Mouse (Mus musculus) layer of hippocampus, postnatal 10 days (tissue): ENCODE measurements around the gene Pdp2. TPM values are rescaled to one million over a fixed set of nuclear protein-coding genes. Genes with fewer than 3 reads are reported as not detected.
"Not testable (repeated sequence)": the region's sequence is repeated elsewhere in the genome, so short reads cannot be mapped to it uniquely, and the experiment has no call there.

Source experiments
- DNase-seq, 2 experiments: peaks; one replicate each; pipeline ENCODE4 v3.0.0; 2021; ENCODE audit warnings: low spot score in 2 of 2
- long read RNA-seq: library from polyadenylated mRNA; stranded (forward); transcript quantifications from one replicate; pipeline ENCODE4 v2.0.0, GENCODE M21; 2023
- total RNA-seq, 2 experiments: library from RNA; stranded (reverse); gene quantifications; 2 replicates each; pipeline ENCODE4 v1.2.3; 2021

Gene Pdp2
- 1 to 10 TPM; 9.0 to 9.2 TPM for total RNA-seq
- long read RNA-seq, full-length matches to known transcripts, result 1 of 1 reads
- long read RNA-seq, partial matches to known transcripts, result 0 of 1 reads
- long read RNA-seq, other reads (novel, unspliced or antisense), result 0 of 1 reads

DNA sequence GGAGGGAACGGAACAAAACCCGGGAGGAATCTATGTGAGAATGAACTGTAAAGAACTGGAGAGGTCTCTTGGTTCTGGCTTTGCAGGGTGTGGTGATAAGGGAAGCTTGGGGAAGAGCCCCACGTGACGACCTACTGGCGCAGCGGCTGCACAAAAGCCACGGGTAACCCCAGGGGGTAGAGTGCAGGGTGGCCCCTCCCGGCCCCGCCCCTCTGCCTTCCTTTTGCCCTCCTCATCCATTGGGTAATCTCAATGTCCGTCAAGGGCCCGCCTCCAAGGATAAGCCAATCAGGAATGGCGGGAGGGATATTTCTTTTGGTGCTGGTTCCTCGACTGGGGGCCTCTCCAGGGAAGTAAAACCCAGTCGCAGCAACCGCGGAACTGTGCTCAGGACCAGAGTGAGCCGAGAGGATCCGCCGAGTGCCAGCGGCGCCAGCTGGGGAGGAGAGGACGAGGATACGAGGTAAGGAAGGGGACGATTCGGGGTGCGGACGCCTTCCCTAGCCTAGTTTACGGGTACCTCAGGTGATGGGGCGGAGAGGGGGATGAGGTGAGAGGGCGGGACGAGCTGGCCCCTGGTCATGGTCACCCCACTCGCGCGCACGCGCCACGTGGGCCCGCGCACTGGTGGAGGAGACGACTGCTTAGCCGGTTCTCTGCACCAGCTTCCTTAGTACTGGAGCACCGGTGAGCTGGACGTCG lies at the start of gene Pdp2:
Gene Pdp2 (plus strand): TSS at position 319 of the 702 bp plus-strand sequence.
- DNase-seq, result peak; percentile 93

DNA sequence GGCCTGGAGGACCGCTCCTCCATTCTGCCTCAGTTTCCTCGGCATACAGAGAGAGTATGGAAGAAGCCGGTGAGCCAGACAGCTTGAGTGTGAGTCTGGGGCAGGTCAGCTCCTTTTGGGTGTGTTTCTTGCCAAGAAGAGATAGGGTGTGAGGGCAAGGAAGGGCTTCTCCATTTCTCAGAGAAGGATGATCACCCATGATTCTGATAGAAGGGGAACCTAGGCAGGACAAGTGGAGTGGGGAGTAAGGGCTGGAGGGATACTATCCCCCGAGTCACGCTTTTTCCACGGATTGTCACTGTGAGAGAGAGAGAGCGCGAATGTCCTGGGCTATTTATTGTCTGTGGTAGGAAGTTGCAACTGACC lies 49.8 kb upstream of the Pdp2 start:
- DNase-seq, result no peak

GRCm38 (mm10) chr8:104542160-104542559 lies 49.1 kb upstream of the Pdp2 start:
- DNase-seq, result peak; percentile 34 to 40

DNA sequence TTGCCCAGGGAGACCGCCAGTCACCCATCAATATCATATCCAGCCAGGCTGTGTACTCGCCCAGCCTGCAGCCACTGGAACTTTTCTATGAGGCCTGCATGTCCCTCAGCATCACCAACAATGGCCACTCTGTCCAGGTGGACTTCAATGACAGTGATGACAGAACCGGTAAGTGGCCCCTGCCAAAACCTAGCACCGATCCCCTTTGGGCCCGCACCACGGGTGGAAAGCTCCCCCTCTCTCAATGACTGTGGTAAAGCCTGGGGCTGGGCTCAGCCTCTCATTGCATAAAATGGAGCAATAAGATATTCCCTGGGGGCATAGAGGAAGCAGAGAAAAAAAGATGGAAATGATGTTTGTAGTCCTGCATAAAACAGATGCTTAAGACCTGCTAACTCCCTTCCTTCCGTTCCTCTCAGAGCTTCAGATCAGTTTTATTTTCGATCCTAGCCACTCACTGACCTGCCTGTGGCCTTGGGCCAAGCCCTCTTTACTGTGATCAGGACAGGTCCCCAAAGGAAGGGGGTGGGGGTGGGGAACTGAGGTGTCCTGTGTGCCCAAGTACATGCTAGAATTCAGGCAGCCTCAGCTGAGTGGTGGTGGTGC lies 47.7 kb upstream of the Pdp2 start:
- no peak for DNase-seq

DNA sequence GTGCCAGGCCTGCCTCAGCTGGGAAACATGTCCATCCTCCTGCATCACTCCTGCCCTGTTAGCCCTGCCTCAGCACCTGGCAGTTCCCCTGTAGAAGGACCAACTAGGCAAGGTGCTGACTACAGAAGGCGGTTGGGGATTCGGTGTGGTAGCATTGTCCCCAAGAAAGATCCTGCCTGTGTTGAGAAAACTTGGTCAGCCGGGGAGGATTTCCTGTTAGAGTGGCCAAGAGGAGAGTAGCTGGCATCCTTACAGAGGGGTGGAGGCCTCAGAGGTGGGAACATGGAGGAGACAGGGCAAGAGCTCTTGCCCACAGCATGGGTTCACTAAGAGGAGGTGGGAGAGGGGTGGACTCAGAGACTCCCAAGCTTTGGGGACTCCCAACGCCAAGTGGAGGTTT lies 36.1 kb upstream of the Pdp2 start:
- DNase-seq, result no peak

DNA sequence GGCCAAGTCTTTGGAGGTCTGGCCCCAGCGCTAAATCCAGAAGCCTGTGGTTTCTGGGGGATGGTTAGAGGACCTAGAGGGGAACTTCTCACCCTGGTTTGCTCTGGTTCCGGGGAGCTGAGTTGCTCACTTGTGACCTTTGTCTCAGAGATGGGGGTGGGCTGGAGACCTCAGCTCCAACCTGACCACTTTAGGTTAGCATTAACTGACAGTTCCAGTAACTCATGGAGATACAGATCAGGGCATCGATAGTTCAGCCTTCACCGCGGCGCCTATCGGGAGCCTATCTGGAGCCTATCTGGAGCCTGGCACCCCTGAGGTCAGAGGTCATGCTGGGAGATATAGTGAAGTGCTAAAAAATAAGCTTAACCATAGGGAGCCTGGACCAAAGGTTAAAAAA lies 34.0 kb upstream of the Pdp2 start:
- no peak for DNase-seq

- DNase-seq, result no peak
Observed at GRCm38 (mm10) chr8:104560731-104561130, 30.5 kb upstream of the Pdp2 start.

DNA sequence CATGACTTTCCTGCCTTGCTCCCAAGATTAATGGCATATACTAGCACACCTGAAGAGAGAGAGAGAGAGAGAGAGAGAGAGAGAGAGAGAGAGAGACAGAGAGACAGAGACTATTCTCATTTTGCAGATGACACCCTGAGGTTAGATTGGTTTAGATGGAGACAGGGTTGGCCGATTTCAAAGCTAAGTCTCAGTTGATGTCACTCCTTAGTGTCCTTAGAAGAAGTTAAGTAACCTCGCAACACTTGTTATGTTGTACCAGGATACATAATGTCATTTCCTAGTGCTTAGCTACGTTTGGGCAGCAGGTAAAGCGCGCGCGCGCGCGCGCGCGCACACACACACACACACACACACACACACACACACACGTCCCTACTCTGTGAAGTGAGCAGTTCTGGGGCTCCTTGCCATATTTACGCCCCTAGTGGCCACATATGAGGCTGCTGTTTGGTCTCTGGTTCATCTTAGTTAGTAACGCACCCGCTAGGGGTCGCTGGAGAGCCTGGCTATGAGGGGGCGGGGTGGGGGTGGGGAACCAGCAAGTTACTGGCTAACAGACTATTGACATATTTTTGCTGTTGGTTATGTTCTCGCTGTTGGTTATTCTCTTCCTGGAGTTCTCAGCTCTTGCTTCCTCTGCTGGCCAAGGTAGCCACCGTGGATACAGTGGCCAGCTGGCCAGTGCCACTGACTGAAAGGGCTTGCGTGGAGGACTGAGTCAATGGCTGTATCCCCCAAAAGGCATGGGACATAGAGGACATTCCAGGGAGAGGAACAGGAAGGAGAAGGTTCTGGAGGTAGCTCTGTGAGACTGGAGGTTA lies 26.4 kb upstream of the Pdp2 start:
- peak; percentile 90 to 91 for DNase-seq

DNA sequence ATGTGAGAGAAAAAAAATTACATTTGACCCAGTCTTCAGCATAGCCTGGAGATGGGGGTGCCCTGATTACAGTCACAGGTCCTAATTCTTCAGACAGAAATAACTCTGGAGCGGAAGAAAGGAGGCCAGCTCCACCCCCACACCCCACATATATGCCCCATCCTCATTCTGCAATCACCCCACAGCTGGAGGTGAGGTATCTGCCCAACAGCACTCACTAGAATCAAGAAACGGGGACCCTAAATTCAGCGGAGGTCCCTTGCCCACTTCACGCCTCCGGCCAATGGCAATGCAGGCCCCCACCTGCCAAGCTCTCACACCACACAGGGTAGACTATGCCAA lies 25.8 kb upstream of the Pdp2 start:
- no peak for DNase-seq

DNA sequence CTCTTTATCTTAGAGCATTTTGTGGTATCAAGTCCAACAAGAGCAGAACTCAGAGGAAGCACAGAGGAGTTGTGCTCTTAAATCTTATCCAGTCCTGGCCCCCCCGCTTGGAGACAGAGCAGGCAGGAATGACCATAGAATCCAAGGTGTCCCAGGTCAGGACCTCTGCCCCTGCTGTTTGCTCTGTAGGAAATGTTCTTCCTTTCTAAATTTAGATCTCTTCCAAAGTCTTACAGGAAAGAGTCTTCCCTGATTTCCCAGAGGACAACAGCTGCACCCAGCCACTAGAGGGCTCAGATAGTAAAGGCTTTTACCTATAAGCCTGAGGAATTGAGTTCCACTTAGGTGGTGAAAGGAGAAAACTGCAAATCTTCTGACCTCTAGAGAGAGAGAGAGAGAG lies 21.7 kb upstream of the Pdp2 start:
- no peak for DNase-seq

GRCm38 (mm10) chr8:104570436-104571343 lies 20.6 kb upstream of the Pdp2 start:
- DNase-seq, result peak; percentile 81 to 87

DNA sequence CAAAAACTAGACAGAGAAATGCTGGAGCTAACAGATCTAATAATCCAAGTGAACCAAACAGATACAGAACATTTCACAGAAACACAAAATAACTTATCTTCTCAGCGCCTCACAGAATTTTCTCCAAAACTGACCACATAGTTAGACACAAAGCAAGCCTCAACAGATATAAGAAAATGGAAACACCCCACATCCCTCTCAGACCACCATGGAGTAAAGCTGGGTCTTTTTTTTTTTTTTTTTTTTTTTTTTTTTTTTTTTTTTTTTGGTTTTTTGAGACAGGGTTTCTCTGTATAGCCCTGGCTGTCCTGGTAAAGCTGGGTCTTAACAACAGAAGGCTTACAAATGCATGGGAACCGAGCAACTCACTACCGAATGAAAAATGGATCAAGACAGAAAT lies 14.4 kb upstream of the Pdp2 start:
- DNase-seq, result no peak

- not testable (repeated sequence) for DNase-seq
Observed at GRCm38 (mm10) chr8:104577606-104578005, 13.6 kb upstream of the Pdp2 start.

DNA sequence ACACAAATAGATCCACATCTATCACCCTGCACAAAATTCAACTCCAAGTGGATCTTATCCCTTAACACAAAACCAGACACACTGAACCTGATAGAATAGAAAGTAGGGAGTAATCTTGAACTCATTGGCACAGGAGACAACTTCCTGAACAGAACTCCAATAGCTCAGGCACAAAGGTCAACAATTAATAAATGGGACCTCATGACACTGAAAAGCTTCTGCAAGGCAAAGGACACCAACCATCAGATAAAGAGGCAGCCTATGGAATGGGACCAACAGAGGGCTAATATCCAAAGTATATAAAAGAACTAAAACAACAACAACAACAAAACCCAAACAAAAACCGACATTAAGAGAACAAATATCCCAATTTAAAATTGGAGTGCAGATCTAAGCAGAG lies 6.7 kb upstream of the Pdp2 start:
- no peak for DNase-seq

DNA sequence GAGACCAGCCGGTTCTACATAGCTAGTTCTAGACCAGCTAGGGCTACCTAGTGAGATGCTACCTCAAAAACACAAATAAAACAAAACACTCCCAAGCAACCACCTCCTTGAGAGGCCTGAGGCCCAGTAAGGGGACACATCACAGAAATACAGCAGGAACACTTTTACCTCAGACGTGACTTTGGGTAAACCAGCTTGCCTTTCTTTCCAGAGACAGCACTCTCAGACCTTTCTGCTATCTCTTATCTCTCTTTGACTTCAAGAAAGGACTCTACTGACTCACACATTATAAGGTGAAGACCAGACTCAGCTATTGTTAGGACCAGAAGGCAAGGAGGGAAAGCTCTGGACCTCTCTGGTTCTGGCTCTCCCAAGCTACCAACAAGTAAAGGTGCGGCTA lies 967 bp upstream of the Pdp2 start:
- DNase-seq, result no peak

DNA sequence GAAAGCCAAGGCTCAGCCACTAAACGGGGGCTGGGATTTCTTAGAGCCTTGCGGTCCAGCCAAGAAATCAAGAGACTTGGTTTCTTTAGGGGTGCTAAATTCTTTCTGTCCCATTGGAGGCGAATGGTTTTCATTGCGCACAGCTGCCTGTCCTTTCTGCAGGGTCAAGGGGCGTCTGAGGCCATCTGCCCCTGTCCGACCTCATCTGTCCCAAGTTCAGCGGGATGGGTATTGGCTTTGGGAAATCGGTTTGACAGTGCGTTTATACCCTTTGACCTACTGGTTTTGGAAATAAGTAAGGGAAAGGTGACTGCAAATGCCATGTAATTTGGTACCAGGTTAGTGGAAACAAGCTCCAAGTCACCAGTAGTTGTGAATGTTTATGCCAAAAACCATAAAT lies 605 bp downstream of the Pdp2 start:
- DNase-seq, result no peak

- DNase-seq, result no peak
Observed at GRCm38 (mm10) chr8:104592566-104592965, 1.3 kb downstream of the Pdp2 start.

GRCm38 (mm10) chr8:104593536-104594325 lies 2.5 kb downstream of the Pdp2 start:
- no peak for DNase-seq

DNA sequence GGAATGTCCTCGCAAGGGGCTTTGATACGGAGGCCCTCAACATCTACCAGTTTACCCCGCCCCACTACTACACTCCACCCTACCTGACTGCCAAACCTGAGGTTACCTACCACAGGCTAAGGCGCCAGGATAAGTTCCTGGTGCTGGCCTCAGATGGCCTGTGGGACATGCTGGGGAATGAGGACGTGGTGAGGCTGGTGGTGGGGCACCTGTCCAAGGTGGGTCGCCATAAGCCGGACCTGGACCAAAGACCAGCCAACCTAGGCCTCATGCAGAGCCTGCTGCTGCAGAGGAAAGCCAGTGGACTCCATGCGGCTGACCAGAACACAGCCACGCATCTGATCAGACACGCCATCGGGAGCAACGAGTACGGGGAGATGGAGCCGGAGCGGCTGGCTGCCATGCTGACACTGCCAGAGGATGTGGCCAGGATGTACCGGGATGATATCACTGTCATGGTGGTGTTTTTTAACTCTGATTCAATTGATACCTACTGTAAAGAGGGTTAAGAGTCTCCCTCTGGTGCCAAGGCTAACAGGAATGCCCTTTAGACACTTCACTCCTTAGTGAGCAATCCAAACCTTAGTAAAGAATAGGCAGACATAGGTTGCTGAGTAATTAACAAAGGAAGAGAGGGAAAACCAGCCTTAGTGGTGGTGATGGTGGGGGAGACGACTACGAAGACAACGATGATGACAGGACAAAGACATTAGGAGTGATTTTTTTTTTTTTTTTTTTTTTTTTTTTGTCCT lies 3.5 kb downstream of the Pdp2 start:
- no peak for DNase-seq
